Mouse (Mus musculus): Measurements from ENCODE around the gene Prn. TPM values are rescaled to one million over a fixed set of nuclear protein-coding genes. Genes with fewer than 3 reads are reported as not detected.
A peak's percentile ranks its signal among the peaks of the same experiment; 100 is the strongest.

Gene Prn
- polyA plus RNA-seq, 1 experiment from 2014 or later = not detected

DNA sequence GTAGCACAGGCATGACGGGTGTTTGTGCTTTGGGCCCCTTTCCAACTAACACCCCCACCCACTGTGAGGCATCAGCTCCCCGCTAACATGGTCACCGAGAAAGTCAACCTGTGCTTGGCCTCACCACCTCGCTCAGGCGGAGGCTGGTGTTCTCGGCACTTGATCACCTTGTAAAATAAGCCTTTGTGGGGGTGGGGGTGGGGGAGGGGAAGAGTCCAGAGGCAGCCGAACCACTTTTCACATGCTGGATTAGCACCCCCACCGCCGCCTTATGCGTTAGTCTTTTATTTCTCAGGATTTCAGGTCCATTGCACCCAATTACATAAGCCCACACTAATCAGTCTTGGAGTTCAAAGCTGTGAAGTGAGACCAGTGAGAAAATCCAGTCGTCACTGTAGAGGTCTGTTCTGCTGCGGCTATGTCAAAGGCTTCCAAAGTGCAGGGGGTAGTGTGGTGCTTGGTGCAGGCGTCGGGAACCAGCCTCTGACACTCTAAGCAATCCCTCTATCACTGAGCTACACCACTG, 83.9 kb downstream of the Prn start:
- DNase-seq (no peak), ATAC-seq (ENCODE audit: insufficient read depth) (peak; percentile 60)
- Histone ChIP-seq H3K4me1 (ENCODE audit: insufficient read depth) (no peaks in the 10 kb centered on the region), H3K9ac (no peak overlapping the region), H3K9me3 (ENCODE audit: low read depth, low read length) (no peaks in the 10 kb centered on the region), H3K4me3 (ENCODE audit: low read depth, low read length) (no peak overlapping the region), H3K36me3 (ENCODE audit: insufficient read depth) (0 out of 2 replicates have a peak, but pooled peaks cover 3% of the 10 kb centered on the region), H3K27me3 (ENCODE audit: insufficient read depth, low read length) (no peaks in the 10 kb centered on the region), H3K4me2 (0 out of 2 replicates have a peak overlapping the region, but pooled peaks have one; percentile 12), H3K27ac (ENCODE audit: low read depth) (no peak overlapping the region)
- no peak for TF ChIP-seq CTCF (IDR thresholded peaks at IDR 0.05; ENCODE audit: low read depth)
- 31% methylated on average over 14 of the region's 14 CpGs for WGBS

DNA sequence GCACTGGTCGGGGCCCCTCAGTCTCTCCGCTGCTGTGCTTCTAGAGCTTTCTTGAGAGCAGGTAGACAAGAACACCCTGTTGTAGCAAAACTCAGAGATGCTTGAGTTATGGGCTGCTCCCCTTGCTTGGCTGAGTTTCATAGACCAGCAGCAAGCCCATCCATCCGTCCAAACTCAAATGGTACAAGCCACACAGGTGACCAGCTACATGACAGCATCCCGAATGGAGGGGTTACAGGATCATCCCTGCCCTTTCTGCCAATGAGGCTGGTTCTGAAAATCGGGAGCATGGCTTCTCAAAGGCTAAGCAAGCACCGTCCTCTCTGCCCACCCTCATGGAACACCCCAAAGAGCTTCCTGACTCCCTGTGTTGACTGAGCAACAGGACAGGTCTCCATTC, 85.2 kb downstream of the Prn start:
- Histone ChIP-seq H3K4me1 (ENCODE audit: insufficient read depth) (no peaks in the 10 kb centered on the region), H3K4me2 (no peak overlapping the region), H3K36me3 (ENCODE audit: insufficient read depth) (0 out of 2 replicates have a peak, but pooled peaks cover 3% of the 10 kb centered on the region), H3K9ac (no peak overlapping the region), H3K27ac (ENCODE audit: low read depth) (no peak overlapping the region), H3K4me3 (ENCODE audit: low read depth, low read length) (no peak overlapping the region), H3K27me3 (ENCODE audit: insufficient read depth, low read length) (no peaks in the 10 kb centered on the region), H3K9me3 (ENCODE audit: low read depth, low read length) (no peaks in the 10 kb centered on the region)
- DNase-seq (no peak), ATAC-seq (ENCODE audit: insufficient read depth) (no peak)
- 87% methylated on average over 6 of the region's 6 CpGs for WGBS
- TF ChIP-seq CTCF (IDR thresholded peaks at IDR 0.05; ENCODE audit: low read depth) = no peak

DNA sequence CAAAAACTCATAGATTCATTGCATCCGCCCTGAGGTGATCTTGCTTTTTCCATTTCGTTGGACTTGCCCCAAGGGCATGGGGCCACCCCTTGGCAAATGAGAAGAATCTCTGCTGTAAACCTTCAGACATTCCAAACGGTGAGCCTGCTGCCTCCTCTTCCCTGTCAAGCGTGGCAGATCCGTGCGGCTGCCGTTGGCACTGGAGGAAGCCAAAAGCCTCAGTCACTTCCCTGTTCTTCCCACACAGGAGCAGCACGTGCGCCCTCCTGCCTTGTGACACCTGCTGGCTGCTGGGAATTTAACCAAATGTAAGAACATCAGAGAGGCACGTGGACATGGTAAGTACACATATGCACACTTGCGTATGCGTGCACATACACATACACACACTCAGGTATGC, 86.0 kb downstream of the Prn start:
- Histone ChIP-seq H3K4me3 (ENCODE audit: low read depth, low read length) (no peak overlapping the region), H3K27me3 (ENCODE audit: insufficient read depth, low read length) (no peaks in the 10 kb centered on the region), H3K4me2 (no peak overlapping the region), H3K36me3 (ENCODE audit: insufficient read depth) (0 out of 2 replicates have a peak, but pooled peaks cover 3% of the 10 kb centered on the region), H3K4me1 (ENCODE audit: insufficient read depth) (no peaks in the 10 kb centered on the region), H3K27ac (ENCODE audit: low read depth) (no peak overlapping the region), H3K9me3 (ENCODE audit: low read depth, low read length) (no peaks in the 10 kb centered on the region), H3K9ac (no peak overlapping the region)
- peak; percentile 13; the same call in 1 of the 2 replicates for TF ChIP-seq CTCF (IDR thresholded peaks at IDR 0.05; ENCODE audit: low read depth)
- DNase-seq (no peak), ATAC-seq (ENCODE audit: insufficient read depth) (no peak)
- WGBS = 78% methylated on average over 12 of the region's 12 CpGs

DNA sequence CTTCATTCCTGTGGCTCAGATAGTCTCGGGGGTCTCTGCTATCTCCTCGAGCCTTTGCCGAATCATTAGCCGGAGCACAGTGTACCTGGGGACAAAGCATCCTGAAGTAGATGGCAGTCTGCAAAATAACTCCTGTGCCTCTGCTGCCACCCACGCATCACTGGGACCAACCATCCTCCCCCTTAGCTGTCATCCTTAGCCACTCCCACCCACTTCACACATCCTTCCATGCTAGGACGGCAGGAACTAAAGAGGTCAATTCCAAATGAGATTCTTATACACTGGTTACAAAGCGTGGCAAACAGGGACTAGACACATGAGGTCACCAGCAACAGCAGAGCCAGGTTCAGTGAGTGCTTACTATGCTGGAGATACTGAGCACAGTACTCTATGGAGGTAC, 86.6 kb downstream of the Prn start:
- H3K27me3 ChIP-seq (ENCODE audit: insufficient read depth, low read length) = no peaks in the 10 kb centered on the region
- 0 out of 2 replicates have a peak, but pooled peaks cover 3% of the 10 kb centered on the region for H3K36me3 ChIP-seq (ENCODE audit: insufficient read depth)
- no peak overlapping the region for H3K9ac ChIP-seq
- no peak overlapping the region for H3K27ac ChIP-seq (ENCODE audit: low read depth)
- no peak overlapping the region for H3K4me3 ChIP-seq (ENCODE audit: low read depth, low read length)
- no peak for DNase-seq
- no peak overlapping the region for H3K4me2 ChIP-seq
- no peaks in the 10 kb centered on the region for H3K4me1 ChIP-seq (ENCODE audit: insufficient read depth)
- whole genome bisulfite sequencing = 69% methylated on average over 7 of the region's 7 CpGs
- TF ChIP-seq CTCF (IDR thresholded peaks at IDR 0.05; ENCODE audit: low read depth) = no peak
- H3K9me3 ChIP-seq (ENCODE audit: low read depth, low read length) = no peaks in the 10 kb centered on the region
- ATAC-seq (ENCODE audit: insufficient read depth) = no peak

GRCm38 (mm10) chr2:131997356-131997755, 87.6 kb downstream of the Prn start:
- Histone ChIP-seq H3K27me3 (ENCODE audit: insufficient read depth, low read length) (no peaks in the 10 kb centered on the region), H3K36me3 (ENCODE audit: insufficient read depth) (0 out of 2 replicates have a peak, but pooled peaks cover 3% of the 10 kb centered on the region), H3K9me3 (ENCODE audit: low read depth, low read length) (no peaks in the 10 kb centered on the region), H3K9ac (no peak overlapping the region), H3K27ac (ENCODE audit: low read depth) (no peak overlapping the region), H3K4me1 (ENCODE audit: insufficient read depth) (no peaks in the 10 kb centered on the region; the same call in 1 of the 2 replicates), H3K4me2 (no peak overlapping the region), H3K4me3 (ENCODE audit: low read depth, low read length) (no peak overlapping the region)
- DNase-seq = peak; percentile 62
- no peak for ATAC-seq (ENCODE audit: insufficient read depth)
- 40% methylated on average over 5 of the region's 5 CpGs for WGBS
- TF ChIP-seq CTCF (IDR thresholded peaks at IDR 0.05; ENCODE audit: low read depth) = no peak

DNA sequence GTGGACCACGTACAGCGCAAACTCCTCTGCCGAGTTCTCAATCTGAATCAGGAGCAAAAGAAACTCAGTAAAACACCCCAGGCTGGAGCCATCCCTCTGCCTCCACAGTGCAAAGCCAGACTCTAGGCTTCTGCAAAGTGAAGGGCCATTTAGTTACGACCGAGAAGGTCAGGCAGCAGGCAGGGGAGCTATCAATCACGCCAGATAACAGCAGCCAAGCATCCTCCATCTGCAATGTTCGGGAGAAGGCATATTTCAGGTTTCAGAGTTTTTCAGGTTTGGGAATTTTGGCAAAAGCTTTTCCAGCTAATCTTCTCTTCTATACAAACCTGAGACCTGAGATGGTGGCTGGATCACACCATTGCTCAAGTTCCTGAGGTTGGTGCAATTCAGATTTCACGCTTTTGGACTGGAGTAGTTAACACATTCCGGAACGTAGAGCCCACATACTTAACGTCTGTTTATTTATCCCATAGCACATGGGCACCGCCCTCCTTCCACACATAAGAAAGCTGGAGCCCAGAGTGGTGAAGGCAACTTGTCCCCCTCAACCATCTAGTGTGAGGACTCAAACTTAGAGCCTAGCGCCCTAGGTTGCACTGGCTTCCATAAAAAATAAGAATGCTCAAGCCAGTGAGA, 92.1 kb downstream of the Prn start:
- no peak overlapping the region for H3K9ac ChIP-seq
- H3K4me1 ChIP-seq (ENCODE audit: insufficient read depth) = no peaks in the 10 kb centered on the region; the same call in 1 of the 2 replicates
- 38% methylated on average over 13 of the region's 13 CpGs for WGBS
- DNase-seq (no peak), ATAC-seq (ENCODE audit: insufficient read depth) (no peak)
- H3K4me3 ChIP-seq (ENCODE audit: low read depth, low read length) = no peak overlapping the region
- TF ChIP-seq CTCF (IDR thresholded peaks at IDR 0.05; ENCODE audit: low read depth) = no peak
- H3K36me3 ChIP-seq (ENCODE audit: insufficient read depth) = no peaks in the 10 kb centered on the region
- H3K9me3 ChIP-seq (ENCODE audit: low read depth, low read length) = no peaks in the 10 kb centered on the region
- H3K27me3 ChIP-seq (ENCODE audit: insufficient read depth, low read length) = no peaks in the 10 kb centered on the region
- no peak overlapping the region for H3K4me2 ChIP-seq
- H3K27ac ChIP-seq (ENCODE audit: low read depth) = no peak overlapping the region

DNA sequence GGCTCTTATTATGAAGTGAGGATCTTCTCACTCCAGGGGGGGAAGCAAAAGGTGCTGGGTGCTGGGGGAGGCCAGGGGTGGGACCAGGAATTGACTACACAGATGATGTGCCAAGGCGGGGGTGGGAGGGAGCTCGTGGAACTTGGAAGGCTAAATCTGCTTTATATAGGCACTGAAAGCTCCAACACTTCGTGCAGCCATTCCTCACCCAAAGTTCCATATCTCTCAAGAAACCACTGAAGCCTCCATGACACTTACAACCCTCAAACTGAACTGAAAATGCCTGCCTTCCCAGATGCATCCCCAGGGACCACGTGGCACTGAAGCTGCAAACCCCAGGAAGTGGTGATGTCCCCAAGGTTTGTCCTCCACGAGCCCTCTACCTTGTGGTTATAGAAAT, 94.2 kb downstream of the Prn start:
- H3K27ac ChIP-seq (ENCODE audit: low read depth) = no peak overlapping the region
- H3K9ac ChIP-seq = no peak overlapping the region
- DNase-seq = no peak
- no peak for TF ChIP-seq CTCF (IDR thresholded peaks at IDR 0.05; ENCODE audit: low read depth)
- WGBS = 70% methylated on average over 5 of the region's 5 CpGs
- no peaks in the 10 kb centered on the region for H3K36me3 ChIP-seq (ENCODE audit: insufficient read depth)
- no peak overlapping the region for H3K4me2 ChIP-seq
- no peak for ATAC-seq (ENCODE audit: insufficient read depth)
- no peaks in the 10 kb centered on the region; the same call in 1 of the 2 replicates for H3K4me1 ChIP-seq (ENCODE audit: insufficient read depth)
- H3K9me3 ChIP-seq (ENCODE audit: low read depth, low read length) = no peaks in the 10 kb centered on the region
- no peaks in the 10 kb centered on the region for H3K27me3 ChIP-seq (ENCODE audit: insufficient read depth, low read length)
- no peak overlapping the region for H3K4me3 ChIP-seq (ENCODE audit: low read depth, low read length)

Data from lung, embryonic 14.5 days (tissue).